Mouse (Mus musculus) c-Kit-positive CD71-positive TER-119-positive erythroid progenitor cells, embryonic 14.5 days (primary cell): ENCODE data around the gene Plce1.

Experiments used
- DNase-seq: peaks from one replicate; pipeline ENCODE4 v3.0.0-alpha.2; 2013; ENCODE audit warnings: low spot score

Plce1 gene

GRCm38 (mm10) chr19:38728842-38729241 lies 247.9 kb downstream of the Plce1 start:
- no peak for DNase-seq

DNA sequence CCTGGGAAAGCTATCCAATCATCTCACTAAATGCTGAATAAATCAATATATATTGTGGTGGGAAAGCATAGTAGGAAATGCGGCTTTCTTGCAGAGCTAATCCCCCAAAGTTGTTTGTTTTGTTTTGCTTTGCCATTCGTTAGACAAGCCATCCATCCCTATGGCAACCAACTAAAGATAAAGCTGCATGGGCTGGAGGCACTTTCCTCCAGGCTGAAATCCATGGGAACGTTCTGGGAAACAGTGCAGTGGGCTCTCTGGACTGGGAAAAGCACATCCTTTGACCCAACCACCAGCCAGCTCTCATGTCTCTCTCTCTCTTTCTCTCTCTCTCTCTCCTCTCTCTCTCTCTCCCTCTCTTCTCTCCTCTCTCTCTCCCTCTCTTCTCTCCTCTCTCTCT lies 248.4 kb downstream of the Plce1 start:
- no peak for DNase-seq

DNA sequence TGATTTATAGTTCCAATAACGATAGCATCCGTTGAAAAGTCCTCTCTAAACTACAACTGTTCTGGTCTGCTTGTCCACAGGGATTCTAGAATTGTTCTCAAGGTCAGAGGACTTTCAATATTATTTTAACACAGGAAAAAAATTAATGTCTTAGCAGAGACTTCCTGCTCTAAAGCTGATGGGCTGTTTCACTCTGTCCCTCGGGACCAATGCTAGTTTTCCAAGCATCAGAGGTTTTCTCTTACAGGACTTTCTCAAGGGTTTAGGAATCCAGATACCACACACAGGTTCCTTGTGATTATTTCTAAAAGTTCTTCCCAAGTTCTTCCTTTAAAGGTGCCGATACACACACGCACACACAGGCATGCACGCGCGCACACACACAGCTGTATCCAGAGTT lies 263.6 kb downstream of the Plce1 start:
- no peak for DNase-seq

DNA sequence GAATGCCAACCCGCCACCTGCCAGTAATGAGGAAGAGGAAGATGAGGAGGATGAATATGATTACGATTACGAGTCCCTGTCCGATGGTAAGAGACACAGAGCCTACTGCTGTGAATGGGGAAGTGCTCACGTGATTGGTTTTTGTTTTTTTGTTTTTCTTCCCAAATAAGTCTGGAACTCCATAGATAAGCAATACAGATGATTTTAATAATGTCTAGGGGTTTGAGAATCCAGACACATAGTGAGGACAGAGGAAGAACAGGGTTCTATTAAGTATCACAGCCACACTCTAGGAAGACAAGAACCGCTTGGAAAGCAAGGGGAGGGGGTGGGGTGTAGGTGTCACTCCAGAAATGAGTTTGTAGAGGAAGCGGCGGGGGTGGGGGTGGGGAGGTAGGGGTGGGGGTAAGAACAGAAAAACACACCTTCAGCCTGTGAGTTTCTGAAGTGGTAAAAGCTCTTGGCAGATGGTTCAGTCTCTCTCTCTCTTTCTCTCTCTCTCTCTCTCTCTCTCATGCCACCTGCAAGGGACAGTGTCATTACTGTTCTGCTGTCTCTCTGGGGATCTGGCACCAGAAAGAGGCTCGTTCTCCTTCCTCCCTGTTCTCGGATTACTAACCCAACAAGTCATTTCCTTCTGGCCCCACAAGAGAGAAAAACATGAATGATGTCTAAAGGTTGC lies 265.0 kb downstream of the Plce1 start:
- DNase-seq = no peak

- no peak for DNase-seq
These were observed 265.6 kb downstream of the Plce1 start for GRCm38 (mm10) chr19:38746492-38747014.

- DNase-seq = no peak
These were observed 269.3 kb downstream of the Plce1 start for GRCm38 (mm10) chr19:38750192-38750591.

GRCm38 (mm10) chr19:38757161-38757560 lies 276.3 kb downstream of the Plce1 start:
- no peak for DNase-seq

- no peak for DNase-seq
These were observed 277.1 kb downstream of the Plce1 start for GRCm38 (mm10) chr19:38758056-38758455.

DNA sequence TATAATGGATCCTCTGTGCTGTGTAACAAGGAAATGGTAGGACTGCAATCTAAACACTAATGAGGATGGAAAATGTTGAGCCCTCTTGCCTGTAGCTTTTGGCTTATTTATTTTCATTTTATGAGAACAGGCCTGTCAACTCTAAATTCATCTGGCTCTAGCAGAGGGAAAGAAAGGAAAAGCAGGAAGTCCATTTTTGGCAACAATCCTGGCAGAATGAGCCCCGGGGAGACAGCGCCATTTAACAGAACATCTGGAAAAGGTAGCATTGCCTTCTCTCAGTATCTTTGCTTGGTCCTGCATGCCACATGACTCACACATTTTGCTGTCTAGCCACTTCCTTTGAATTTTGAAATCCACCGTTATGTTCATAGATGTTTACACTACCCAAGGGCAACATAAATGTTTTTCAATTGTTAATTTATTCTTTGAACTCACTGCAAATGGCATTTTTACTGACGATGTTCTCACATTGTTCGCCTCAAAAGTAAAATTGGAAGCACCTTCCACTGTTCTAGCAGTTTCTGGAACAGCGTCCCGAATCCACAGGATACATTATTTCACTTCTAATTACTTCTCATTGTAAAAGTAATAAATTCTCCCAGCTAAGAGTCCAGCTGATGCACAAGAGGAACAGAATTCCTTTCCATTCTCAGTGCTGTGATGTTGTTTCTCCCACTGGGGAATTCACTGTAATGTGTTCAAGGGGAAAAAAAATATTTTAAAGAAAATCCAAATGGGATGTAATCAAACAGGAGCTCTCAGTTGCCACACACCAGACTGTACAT lies 278.0 kb downstream of the Plce1 start:
- DNase-seq = no peak

GRCm38 (mm10) chr19:38760441-38760840 lies 279.5 kb downstream of the Plce1 start:
- no peak for DNase-seq

DNA sequence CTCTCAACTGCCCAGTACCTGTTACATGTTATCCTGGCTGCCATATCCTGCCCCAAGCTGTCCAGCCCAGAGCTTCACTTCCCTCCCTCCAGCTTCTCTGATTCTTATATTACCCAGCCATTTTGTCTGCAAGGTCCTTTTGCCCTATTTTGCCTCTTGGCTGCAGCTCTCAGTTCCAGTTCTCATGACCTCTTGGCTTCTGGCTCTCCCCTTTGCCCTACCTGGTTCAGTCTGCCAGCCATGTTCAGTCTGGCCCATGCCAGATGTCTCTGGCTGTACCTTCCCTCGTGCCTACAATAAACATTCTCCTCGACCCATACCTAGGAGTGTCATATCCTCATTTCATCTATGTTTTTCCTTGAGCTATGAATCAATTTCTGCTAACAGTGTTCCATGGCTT lies 285.4 kb downstream of the Plce1 start:
- no peak for DNase-seq

DNA sequence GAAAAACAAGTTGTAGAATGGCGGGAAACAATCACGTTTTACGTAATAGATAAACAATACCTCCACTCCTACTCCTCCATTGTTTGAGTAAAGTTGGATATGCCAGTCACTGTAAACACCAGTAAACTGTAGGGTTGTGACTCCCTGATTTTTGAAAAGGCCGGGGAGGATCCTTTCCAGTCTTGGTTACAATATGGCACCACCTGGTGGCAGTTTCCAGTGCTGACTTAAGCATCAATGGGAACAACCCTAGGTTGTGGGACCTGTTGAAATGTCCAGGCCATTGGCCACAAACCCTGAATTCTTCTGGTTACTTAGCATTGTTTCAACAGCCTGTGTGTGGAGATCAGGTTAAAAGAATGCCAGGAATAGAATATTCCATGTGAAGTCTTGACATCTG lies 294.6 kb downstream of the Plce1 start:
- DNase-seq = peak; percentile 4

DNA sequence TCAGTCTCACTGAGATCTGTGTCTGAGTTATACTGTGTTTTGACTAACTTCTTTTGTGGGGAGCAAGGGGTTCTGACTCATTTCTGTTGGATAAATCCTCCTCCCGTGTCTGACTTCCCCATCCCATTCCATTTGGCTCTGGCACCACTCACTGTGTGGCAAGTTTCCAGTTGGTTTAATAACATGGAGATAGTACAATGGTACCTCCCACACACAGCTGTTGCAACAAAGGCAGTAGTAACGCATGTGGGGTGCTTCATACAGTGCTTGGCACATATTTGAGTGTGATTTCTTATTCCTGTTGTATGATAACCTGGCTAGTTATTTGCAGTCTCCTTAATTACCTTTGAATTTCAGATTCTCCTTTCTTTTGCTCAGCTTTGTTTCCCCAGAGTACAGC lies 297.9 kb downstream of the Plce1 start:
- no peak for DNase-seq

GRCm38 (mm10) chr19:38783542-38783941 lies 302.6 kb downstream of the Plce1 start:
- DNase-seq = no peak

DNA sequence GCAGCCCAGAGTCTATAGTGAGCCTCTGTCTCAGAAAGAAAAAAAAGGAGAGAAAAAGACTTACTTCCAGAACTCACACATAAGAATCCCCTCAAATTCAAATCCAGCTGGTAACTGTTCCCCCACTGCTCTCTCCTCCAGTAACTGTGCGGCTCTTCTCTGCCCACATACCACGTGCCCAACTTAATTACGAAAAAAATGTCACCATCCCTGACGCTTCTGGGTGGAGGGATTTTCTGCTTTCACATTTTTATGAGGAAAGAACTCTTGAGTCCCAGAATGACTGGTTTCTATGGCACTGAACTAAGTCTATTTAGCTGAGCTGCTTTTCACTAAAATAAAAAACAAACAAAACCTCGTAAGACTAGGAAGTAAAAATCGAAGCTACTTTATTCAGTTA lies 306.8 kb downstream of the Plce1 start:
- DNase-seq = no peak

DNA sequence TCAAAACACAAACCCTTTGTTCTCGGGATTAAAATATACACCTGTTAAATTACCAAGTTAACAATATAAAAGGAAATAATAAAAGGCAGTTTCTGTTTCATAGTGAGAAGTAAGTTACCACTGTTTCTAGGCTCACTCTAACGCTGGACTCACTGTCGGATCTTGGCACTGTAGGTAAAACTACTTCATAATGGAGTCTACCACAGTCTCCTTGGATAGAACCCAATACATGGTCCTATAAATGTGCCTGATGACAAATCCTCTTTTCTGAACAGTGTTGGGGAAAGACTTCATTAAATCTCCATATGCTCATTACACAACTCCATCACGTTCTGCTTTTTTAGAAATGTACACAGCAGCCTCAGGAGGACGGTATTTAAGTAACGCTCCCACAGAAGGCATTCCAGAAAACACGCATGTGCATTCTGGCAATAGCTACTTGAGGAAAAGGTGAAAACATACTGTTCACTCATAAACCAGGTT lies 312.7 kb downstream of the Plce1 start:
- no peak for DNase-seq

DNA sequence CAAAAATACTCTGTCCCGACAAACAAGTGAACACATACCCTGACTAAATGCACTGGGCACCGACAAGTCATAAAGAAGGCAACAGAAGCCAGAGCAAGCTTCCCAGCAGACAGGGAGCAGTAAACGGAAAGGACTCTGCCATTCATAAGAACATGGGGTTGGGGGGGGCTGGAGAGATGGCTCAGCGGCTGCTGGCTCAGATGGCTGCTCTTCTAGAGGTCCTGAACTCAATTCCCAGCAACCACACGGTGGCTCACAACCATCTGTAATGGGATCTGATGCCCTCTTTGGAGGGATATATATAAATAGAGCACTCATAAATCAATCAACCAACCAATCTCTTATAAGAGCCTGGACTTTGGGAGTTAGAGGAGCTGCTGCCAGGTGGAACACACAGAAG lies 315.6 kb downstream of the Plce1 start:
- DNase-seq = no peak

DNA sequence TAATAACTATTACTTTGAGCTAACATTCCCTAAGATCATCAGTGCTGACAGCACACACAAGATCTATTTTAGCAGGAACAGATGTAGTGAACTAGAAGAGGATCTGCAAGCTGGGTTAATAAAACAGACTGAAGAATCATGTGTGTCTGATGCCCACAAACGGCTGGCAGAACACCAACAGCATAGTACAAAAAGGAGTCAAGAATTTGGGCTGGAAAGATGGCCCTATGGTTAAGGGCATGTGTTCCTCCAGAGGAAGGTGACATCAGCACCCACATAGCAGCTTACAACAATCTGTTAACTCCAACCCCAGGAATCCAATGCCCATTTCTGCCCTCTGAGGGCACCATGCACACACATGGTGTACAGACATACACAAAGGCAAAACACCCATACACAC lies 317.4 kb downstream of the Plce1 start:
- no peak for DNase-seq

- no peak for DNase-seq
These were observed 317.9 kb downstream of the Plce1 start for GRCm38 (mm10) chr19:38798801-38799200.

GRCm38 (mm10) chr19:38818191-38818590 lies 337.3 kb downstream of the Plce1 start:
- no peak for DNase-seq

DNA sequence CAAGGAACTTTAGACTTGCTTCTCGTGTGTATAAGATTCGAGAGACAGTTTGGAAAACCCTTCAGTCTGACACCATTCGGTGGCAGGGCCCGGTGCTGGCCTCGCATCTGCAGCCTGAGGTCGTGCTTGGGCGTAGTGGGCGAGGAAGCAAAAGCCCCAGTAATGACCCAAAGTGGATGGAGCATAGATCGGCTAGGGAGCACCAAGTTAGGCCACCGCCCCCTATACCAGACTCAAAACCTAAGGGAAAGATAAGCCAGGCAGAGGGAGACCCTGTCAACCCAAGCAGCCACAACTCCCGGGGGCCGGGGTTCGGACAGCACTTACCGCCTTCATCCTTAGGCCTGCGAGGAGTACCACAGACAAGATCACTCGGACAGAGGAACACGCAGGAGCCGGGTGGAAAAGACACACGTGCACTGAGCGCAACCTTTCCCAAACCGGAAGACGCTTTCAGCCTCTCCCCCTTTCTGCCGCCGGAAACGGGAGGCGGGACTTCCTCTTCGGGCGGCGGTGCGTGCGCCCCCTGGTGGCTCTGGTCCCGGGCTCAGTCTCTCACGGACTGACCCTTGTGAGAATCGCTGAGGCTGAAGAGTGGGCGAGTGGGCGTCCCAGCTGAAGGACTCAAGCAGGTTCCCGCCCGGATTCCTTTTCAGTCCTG lies 338.0 kb downstream of the Plce1 start, which contains the start of gene Noc3l:
Noc3l (minus strand) TSS at position 472 of the 661 bp plus-strand sequence.
- DNase-seq = peak; percentile 90

DNA sequence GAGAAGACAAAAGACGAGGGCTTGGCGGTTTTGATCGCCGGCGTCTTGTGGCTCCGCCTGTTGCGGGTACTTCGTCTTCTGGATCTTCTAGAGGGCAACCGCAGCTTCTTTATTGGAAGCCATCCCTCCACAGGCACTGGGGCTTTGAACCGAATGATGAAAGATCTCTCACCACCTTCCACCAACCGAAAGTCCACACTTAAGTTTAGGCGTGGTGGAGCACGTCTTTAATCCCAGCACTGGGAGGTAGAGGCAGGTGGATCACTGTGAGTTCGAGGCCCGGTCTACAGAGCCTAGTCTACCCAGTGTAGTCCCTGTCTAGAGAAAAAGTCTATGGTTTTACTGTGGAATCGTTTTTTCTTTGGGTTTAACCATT lies 338.5 kb downstream of the Plce1 start:
- DNase-seq = no peak
